Mouse (Mus musculus) right cerebral cortex, postnatal 4 days (tissue): ENCODE measurements around the gene Poldip2.

ENCODE experiments used
- DNase-seq: peaks from one replicate; pipeline ENCODE4 v3.0.0-alpha.2; 2022

The Poldip2 gene

GRCm38 (mm10) chr11:78547718-78548460, 35.9 kb downstream of the Poldip2 start:
- DNase-seq, result no peak

GRCm38 (mm10) chr11:78549491-78549987, 37.5 kb downstream of the Poldip2 start:
- no peak for DNase-seq

- DNase-seq, result peak; percentile 92
Observed at GRCm38 (mm10) chr11:78550168-78551058, 38.4 kb downstream of the Poldip2 start, which contains the start of gene Tmem97. Gene Tmem97 (minus strand): TSS chr11:78550777.

GRCm38 (mm10) chr11:78551059-78551398, 39.0 kb downstream of the Poldip2 start:
- DNase-seq, result no peak

GRCm38 (mm10) chr11:78555623-78556022, 43.6 kb downstream of the Poldip2 start:
- DNase-seq, result no peak

- DNase-seq, result no peak
Observed at GRCm38 (mm10) chr11:78556070-78556469, 44.1 kb downstream of the Poldip2 start.

GRCm38 (mm10) chr11:78557241-78557640, 45.2 kb downstream of the Poldip2 start:
- no peak for DNase-seq

GRCm38 (mm10) chr11:78560447-78560846, 48.5 kb downstream of the Poldip2 start:
- peak; percentile 76 for DNase-seq

- no peak for DNase-seq
Observed at GRCm38 (mm10) chr11:78566775-78567174, 54.8 kb downstream of the Poldip2 start.

- DNase-seq, result no peak
Observed at GRCm38 (mm10) chr11:78567614-78568013, 55.6 kb downstream of the Poldip2 start.

- DNase-seq, result no peak
Observed at GRCm38 (mm10) chr11:78568827-78569226, 56.8 kb downstream of the Poldip2 start.

- DNase-seq, result no peak
Observed at GRCm38 (mm10) chr11:78569806-78570205, 57.8 kb downstream of the Poldip2 start.

GRCm38 (mm10) chr11:78571441-78571840, 59.4 kb downstream of the Poldip2 start:
- DNase-seq, result no peak

GRCm38 (mm10) chr11:78571854-78572253, 59.9 kb downstream of the Poldip2 start:
- DNase-seq, result no peak
